Mouse (Mus musculus): ENCODE results near the gene Tgm5. TPM values are rescaled to one million over a fixed set of nuclear protein-coding genes. Genes with fewer than 3 reads are reported as not detected.
"Not testable (repeated sequence)": the region's sequence is repeated elsewhere in the genome, so short reads cannot be mapped to it uniquely, and the experiment has no call there.

Tgm5 gene
- total RNA-seq, 2 experiments from 2014 or later = not detected

DNA sequence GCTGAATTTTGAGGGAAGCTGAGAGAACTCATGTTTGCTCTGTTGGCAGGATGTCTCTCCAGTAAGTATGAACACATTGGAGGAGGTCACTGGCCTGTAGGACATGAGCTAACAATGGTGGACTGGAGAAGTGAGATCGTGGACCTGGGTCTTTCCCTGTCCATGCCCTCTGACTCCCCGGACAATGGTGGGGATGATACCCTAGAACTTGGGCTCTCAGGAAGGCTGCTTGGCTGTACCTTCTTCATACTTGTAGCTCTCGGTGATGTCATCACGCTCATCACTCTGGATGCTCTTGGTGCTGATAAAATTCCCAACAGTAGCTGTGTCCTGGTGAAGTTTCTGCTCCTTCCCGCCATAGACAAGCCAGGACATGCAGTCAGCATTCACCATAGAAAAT is 33.5 kb downstream of the Tgm5 start:
- intact Hi-C loops (cut with DNase I) = no loop called here
- DNase-seq (ENCODE audit: low spot score in 2 of 2) = no peak

DNA sequence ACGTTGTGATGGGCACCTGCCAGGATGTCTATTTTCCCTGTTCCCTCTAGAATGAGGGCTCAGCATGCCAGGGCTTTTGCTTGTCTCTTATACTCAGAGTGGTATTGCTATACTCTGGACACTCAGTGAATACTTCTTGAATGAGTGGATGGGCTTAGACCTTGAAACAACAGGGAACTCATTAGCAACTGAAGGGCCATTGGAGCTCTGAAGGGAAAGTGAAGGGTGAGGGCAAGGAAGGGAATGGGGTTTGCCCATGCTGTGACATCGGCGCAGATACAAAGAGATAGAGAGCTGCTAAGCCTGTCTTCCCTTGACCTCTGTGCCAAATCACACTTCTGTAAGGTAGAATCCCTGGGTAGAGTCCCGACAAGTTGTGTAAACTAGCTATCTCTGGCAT is 40.0 kb downstream of the Tgm5 start:
- DNase-seq (ENCODE audit: low spot score in 2 of 2) = no peak
- intact Hi-C loops (cut with DNase I) = no loop called here

DNA sequence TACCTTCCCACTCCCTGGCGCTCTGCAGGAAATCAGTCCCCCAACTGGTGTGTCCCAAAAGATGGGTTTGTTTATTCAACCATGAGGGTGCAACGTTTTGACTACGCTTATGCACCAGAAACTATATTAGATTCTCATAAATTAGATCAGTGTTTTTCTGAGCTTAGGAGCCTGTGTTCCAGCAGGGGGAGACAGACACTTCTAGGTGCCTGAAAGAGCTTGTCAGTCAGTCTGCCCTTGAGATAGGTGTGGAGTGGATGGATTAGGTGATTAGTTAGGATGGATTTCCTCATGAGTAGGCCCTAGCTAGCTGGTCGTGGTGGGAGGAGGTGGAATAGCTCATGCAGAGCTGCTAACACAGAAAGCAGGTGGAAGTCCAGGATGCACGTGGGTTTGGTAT is 44.5 kb downstream of the Tgm5 start:
- intact Hi-C loops (cut with DNase I) = loop anchor here (1.0 kb wide), 1 partner anchor 61 kb away; no protein-coding TSS in a partner anchor
- DNase-seq (ENCODE audit: low spot score in 2 of 2) = peak; percentile 18 to 48

DNA sequence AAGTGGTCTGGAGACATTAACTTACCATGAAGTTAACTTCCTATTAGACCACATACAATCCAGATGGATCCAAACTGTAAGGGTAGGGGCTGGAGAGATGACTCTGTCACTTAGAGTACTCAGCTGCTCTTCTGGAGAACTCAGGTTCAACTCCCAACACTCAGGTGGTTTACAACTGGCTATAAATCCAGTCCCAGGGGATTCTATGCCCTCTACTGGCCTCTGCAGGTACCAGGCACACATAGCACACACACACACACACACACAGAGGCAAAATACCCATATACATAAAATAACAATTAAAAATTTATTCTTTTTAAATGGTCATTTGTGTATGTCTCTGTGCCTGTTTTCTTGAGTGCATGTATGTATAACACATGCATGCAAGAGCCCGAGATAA is 46.3 kb downstream of the Tgm5 start:
- intact Hi-C loops (cut with DNase I) = no loop called here
- DNase-seq (ENCODE audit: low spot score in 2 of 2) = no peak

DNA sequence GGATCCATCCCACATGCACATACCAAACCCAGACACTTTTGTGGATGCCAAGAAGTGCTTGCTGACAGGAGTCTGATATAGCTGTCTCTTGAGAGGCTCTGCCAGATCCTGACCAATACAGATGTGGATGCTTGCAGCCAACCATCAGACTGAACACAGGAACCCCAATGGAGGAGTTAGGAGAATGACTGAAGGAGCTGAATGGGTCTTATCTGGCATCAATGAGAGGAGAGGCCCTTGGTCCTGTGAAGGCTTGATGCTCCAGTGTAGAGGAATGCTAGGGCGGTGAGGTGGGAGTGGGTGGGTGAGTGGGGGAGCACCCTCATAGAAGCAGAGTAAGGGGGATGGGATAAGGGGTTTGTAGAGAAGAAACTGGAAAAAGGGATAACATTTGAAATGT is 46.8 kb downstream of the Tgm5 start:
- intact Hi-C loops (cut with DNase I); DNase-seq (ENCODE audit: low spot score in 2 of 2): not testable (repeated sequence)

DNA sequence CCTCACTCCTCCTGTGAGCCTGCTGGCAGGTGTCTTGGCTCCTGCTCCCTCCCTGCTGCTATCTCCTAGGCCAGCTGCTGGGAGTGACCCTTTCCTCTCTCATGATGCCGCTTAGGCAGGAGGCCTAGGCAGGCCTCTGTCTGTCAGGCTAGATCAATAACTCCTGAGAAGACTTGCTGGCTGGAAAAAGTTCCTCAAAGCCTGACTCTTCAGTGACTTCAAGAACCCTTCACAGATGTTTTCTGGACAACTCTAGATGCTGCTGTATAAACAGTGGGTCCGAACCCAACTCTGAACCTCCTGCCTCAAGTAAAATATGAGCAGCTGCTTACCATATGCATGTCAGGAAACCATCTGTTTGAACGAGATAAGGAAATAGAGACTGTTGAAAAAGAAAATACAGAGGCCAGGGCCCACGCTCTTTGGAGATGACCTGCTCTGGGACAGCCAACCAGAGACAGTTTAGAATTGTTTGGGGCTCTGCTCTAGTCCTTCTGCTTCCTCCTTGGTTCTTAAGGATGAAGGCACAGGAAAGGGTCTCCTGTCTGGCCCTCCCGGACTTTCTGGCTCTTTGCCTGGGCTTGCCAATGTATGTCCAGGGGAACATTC is 48.8 kb downstream of the Tgm5 start, which contains the start of gene Epb42:
TSS of gene Epb42 (minus strand) at position 340 of the 609 bp plus-strand sequence.
- intact Hi-C loops (cut with DNase I) = no loop called here

DNA sequence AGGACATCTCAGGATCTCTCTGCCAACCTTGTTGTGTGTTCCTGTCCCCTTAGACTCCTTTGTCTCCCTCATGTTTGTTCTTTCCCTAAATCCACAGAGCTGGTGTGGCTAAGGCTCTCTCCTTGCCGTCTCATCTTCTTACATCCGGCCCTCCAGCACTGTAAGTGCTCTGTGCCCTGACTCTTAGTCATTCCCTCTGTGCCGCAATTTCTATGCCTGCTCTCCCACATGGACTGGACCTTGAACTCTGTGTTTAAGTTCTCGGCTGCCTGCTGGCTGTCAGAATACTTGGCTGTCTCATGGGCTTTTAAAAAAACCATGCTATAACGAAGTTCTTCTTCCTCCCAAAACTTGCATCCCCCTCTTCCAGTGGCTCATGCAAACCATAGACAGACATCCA is 62.7 kb downstream of the Tgm5 start:
- no peak for DNase-seq (ENCODE audit: low spot score in 2 of 2)
- intact Hi-C loops (cut with DNase I) = no loop called here

More for the DNA sequence above, 48.8 kb downstream of the Tgm5 start, which contains the start of gene Epb42:
- DNase-seq (ENCODE audit: low spot score in 2 of 2) = no peak

DNA sequence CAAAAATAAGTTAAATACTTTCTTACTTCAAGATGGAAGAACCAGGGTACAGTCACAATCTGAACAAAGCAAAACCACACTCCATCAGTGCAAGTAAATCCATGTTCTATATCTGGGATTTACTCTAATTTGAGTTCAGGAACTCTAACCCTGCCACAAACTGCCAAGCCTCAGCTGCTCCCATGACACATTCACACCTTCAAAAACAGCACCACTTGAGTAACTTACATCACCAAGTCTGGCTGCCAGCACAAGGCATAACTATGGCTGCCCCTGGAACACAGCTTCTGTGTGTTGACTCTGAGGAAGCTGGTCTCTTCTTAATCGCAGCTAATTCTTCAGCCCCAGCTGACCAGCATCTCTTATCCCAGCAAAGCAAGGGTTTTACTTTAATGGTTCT is 68.5 kb downstream of the Tgm5 start:
- DNase-seq (ENCODE audit: low spot score in 2 of 2) = no peak
- intact Hi-C loops (cut with DNase I) = no loop called here

DNA sequence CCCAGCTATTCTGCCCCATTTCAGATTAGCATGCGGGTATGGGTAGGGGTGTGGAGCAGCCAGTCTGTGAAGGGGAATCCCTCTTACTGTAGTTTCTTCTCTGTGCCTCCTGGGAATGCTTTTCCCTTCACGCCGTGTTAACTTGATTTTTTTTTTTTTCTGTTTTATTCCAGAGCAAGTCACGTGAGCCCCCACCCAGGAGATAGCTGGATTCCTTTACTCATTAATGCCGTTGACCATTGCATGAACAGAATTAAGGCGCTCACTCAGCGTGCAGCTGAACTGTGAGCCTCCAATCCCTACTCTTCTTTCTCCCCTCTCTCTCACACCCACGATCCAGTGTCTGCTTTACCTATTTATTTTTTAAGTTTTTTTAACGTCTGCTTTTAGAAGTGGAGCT is 69.4 kb downstream of the Tgm5 start:
- intact Hi-C loops (cut with DNase I) = no loop called here
- no peak for DNase-seq (ENCODE audit: low spot score in 2 of 2)

DNA sequence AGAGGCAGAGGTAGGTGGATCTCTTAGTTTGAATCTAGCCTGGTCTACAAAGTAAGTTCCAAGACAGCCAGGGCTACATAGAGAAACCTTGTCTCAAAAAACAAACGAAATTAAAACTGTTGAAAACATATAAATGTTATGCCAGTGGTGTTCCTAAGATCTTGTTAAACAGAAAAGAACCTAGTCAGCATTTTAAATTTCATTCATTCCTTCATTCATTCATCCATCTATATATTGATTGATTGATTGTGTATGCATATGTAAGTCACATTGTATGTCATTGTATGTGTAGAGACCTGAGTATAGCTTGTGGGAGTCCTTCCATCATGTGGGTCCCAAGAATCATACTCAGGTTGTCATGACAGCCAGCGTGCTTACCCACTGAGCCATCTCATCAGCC is 70.1 kb downstream of the Tgm5 start:
- no peak for DNase-seq (ENCODE audit: low spot score in 2 of 2)
- intact Hi-C loops (cut with DNase I) = no loop called here

DNA sequence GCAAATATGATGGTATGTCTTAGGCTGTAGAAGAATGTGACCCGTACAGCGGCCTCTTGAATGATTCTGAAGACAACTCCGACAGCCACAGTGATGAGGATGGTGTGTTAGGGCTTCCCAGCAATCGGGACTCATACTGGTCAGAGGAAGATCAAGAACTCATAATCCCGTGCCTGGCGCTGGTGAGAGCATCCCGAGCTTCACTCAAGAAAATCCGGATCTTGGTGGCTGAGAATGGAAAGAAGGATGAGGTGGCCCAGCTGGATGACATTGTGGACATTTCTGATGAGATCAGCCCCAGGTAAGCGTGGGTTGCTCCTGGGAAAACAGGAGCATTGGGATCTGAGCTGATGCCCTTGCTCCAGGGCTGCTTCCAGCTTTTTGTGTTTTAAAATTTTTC is 73.0 kb downstream of the Tgm5 start:
- intact Hi-C loops (cut with DNase I) = no loop called here
- no peak for DNase-seq (ENCODE audit: low spot score in 2 of 2)

DNA sequence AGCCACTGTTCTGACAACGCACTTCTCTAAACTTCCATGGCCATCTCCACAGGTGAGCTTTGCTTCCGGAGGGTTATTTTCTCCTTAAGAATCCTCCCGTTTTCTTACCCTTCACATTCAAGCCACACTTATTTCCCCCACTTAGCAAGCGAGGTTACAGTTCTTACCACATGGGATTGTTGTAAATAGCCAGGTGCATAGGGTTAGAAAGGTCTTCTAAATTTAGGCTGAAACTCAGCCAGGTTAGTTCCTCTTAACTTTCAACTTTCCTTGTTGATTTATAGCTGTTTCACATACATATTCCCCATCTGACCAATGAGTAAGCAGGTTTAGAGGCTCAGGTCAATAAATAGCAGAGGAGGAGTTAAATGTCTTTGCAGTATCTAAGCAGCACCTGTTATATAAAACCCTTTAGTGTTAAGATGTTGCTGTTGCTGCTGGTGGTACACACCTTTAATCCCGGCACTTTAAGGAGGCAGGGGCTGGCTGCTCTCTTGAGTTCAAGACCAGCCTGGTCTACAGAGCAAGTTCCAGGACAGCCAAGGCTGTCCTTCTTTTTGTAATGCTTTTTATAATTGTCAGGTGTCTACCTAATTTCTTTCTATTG is 76.5 kb downstream of the Tgm5 start:
- intact Hi-C loops (cut with DNase I) = no loop called here

DNA sequence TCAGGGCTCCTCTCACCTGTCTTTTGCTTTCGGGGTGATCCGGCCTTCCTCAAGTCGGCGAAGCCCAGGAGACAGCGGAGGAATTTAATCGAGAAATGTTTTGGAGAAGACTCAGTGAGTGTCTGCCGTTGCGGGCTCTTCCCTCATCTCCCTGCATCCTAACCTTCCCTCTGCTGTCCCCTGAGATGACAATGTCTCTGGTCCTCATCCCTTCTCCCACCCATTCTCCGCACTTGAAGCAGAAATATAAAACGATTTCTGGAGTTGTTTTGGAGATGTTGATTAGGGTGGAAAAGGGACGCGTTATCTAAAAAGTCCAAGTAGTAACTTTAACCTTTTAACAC is 77.0 kb downstream of the Tgm5 start:
- no peak for DNase-seq (ENCODE audit: low spot score in 2 of 2)
- intact Hi-C loops (cut with DNase I) = no loop called here

More for the DNA sequence above, 76.5 kb downstream of the Tgm5 start:
- DNase-seq (ENCODE audit: low spot score in 2 of 2) = no peak

DNA sequence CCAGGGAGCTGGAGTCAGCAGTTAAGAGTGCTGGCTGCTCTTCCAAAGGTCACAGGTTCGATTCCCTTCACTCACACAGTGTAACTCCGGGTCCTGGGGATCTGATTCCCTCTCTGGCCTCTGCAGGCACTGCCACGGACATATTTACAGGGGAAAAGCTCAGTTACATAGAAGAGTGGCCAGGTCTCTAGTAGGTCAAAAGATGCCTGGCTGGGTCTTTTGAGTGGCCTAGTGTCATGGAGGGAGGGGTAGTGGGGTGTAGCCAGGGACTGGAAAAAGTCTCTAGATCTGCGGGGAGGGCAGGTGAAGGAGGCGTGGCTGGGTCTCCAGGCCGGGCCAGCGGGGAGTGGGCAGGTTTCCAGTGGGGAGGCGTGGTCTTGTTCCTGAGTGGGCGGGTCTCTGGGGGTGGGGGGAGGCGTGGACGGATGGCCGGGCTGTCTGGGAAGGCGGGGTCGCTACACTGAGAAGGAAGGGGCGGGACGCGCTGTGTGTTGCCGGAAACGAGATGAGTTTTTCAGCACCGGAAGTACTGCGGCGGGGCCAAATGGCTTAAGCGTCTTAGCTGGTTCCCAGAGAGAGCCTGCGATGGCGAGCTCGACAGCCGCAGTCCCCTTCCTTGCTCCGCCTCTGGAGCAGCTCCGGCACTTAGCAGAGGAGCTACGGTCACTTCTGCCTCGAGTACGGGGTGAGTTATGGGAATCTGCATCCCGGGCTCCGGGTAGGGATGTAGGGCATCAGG is 77.5 kb downstream of the Tgm5 start, which contains the start of gene Ccndbp1:
TSS of gene Ccndbp1 (plus strand) at position 479 of the 739 bp plus-strand sequence.
- intact Hi-C loops (cut with DNase I) = no loop called here
- DNase-seq (ENCODE audit: low spot score in 2 of 2) = peak; percentile 82 to 88

DNA sequence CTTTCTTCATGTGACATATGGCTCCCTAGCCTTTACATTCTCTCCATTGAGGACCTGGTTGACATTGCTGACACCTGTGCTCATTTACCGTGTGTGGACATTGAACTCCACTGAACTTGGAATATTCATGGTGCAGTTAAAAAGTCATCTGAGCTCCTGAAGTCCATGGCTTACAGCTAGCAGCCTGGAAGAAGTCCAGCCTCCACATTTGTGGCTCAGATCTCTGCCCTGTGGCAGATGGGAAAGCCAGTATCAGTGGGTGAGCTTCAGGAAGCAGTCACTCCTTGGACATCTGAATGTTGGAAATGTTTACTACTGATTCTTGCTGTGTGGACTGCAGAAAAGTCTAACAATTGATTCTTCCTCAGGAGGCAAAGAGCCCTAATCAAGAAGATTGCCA is 78.7 kb downstream of the Tgm5 start:
- no peak for DNase-seq (ENCODE audit: low spot score in 2 of 2)
- intact Hi-C loops (cut with DNase I) = no loop called here

DNA sequence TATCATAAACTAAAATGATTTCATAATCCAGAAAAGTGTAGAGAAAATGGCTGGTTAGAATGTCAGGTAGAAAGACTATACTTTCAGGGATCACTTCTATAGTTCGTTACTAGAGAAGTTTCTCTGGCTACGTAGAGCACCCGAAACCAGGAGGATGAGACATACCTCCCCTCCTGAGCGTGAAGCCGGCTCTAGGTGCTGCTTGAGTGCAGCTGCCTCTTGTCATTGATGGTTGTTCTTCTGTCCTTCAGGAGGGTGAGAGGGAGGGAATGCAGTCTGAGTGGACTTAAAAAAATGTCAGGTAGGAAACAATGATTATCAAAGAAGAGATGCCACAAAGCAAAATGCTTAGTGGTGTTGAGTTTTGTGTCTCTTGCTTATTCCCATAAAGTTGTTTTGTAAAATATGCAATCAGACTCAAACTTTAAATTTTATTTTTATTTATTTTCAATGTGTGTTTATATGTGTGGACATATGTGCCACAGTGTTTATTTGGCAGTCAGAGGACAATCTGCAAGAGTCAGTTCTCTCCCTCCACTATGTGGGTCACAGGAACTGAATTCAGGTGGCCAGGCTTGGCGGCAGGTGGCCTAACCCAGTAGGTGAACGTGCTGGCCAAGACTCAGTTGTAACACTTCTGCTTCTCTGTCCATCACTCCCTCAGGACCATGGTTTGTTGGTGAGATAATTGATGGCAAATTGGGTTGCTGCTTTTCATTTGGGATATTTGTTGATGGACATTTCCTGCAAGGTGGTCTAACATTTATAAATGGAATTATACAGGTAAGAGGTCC is 81.4 kb downstream of the Tgm5 start:
- intact Hi-C loops (cut with DNase I) = no loop called here
- no peak for DNase-seq (ENCODE audit: low spot score in 2 of 2)

DNA sequence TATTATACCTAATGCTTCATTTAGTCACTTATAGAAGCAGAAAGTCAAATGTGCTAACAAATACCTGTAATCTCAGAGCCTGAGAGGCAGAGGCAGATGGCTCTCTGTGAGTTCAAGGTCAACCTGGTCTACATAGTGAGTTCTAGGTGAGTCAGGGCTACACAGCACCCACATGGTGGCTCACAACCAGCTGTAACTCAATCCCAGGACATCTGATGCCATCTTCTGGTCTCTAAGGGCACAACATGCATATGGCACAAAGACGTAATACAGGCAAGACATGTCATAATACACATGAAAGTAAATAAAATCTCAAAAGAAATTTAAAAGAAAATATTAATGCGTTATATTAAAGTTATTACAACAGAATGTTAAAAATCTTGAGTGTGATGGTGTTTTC is 82.1 kb downstream of the Tgm5 start:
- no peak for DNase-seq (ENCODE audit: low spot score in 2 of 2)
- intact Hi-C loops (cut with DNase I) = no loop called here

DNA sequence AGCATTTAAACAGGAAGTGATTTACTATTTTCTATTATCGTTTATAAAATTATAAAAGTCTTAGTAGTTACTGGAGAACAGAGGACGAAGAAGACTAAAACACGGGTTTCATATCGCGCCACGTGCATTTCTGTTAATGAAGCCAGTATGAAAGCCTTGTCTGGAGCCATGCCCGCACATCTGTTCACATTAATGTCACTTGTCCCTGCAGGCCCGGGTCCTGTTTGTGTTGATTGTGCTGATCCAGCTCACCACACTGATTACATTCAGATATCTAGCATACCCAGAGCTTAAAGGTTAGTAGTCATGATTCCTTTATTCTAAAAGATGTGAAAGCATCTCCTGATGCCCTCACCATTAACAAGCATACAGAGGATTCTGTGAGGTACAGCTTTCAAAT is 86.8 kb downstream of the Tgm5 start:
- intact Hi-C loops (cut with DNase I) = no loop called here

DNA sequence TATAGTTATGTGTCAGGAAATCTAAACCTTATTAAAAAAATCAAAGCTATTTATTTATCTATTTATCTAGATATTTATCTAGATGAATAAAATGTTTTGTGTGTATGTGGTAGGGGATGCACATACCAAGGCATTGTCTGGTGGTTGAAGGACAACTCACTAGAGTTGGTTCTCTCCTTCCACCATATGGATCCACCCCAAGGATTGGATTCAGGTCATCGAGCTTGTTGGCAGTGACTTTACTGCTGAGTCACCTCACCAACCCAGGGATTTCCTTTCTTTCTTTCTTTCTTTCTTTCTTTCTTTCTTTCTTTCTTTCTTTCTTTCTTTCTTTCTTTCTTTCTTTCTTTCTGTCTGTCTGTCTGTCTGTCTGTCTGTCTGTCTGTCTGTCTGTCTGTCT is 89.0 kb downstream of the Tgm5 start:
- intact Hi-C loops (cut with DNase I); DNase-seq (ENCODE audit: low spot score in 2 of 2): not testable (repeated sequence)

More for the DNA sequence above, 86.8 kb downstream of the Tgm5 start:
- no peak for DNase-seq (ENCODE audit: low spot score in 2 of 2)

Measured in left cerebral cortex, postnatal 25 days (tissue).